Mouse (Mus musculus) lung, postnatal 0 days (tissue): ENCODE measurements around the gene Zan.

Source experiments
- CTCF ChIP-seq: IDR thresholded peaks from 2 replicates; pipeline ENCODE4 v1.5.1; 2016; ENCODE audit warnings: antibody characterized with exemption, mild to moderate bottlenecking
- EP300 ChIP-seq: IDR thresholded peaks from 2 replicates; pipeline ENCODE4 v1.6.1; 2016; ENCODE audit warnings: antibody characterized with exemption, mild to moderate bottlenecking, control low read depth

- TF ChIP-seq CTCF (no peak), EP300 (no peak)
Observed at GRCm38 (mm10) chr5:137455206-137455605, 21.7 kb downstream of the Zan start.
